Mouse (Mus musculus) small intestine, adult 2 months (tissue): ENCODE measurements around the gene Ifnb1.

ENCODE experiments used
- CTCF ChIP-seq: fragments of 200-500 bp; IDR thresholded peaks from 2 replicates; pipeline ENCODE4 v1.5.1; 2012; ENCODE audit warnings: low read depth, mild to moderate bottlenecking, control low read depth, inconsistent platforms, low read length, moderate library complexity, mixed read lengths; ENCODE audit not compliant: insufficient replicate concordance, insufficient read length; ENCODE audit errors: extremely low read depth
- POLR2A ChIP-seq: fragments of 200-500 bp; IDR thresholded peaks from 2 replicates; pipeline ENCODE4 v1.6.1; 2012; ENCODE audit warnings: low read depth, mild to moderate bottlenecking, control low read depth, inconsistent platforms, low read length, moderate library complexity

GRCm38 (mm10) chr4:88515250-88515649, 7.3 kb downstream of the Ifnb1 start:
- no peak for TF ChIP-seq CTCF
- no peak for TF ChIP-seq POLR2A
